Mouse (Mus musculus): ENCODE results near the gene Orm3. TPM values are rescaled to one million over a fixed set of nuclear protein-coding genes. Genes with fewer than 3 reads are reported as not detected.

Gene Orm3
- polyA plus RNA-seq, 1 experiment from 2014 or later = not detected

GRCm38 (mm10) chr4:63356981-63357570 is 1.1 kb downstream of the Orm3 start:
- Histone ChIP-seq H3K4me1 (replicated peaks; ENCODE audit: control insufficient read depth, insufficient read depth, low read length) (no peaks in the 10 kb centered on the region), H3K4me3 (replicated peaks; ENCODE audit: low read length) (no peak overlapping the region), H3K36me3 (replicated peaks; ENCODE audit: control insufficient read depth, insufficient read depth) (no peaks in the 10 kb centered on the region), H3K4me2 (replicated peaks) (no peak overlapping the region), H3K27me3 (ENCODE audit: control insufficient read depth, insufficient read depth, low read length) (no peaks in the 10 kb centered on the region), H3K9ac (no peak overlapping the region), H3K27ac (no peak overlapping the region), H3K9me3 (ENCODE audit: control insufficient read depth, low read length) (no peaks in the 10 kb centered on the region)
- DNase-seq (ENCODE audit: low spot score) (no peak), ATAC-seq (ENCODE audit: low FRiP score) (no peak)
- 71% methylated on average over 2 of the region's 2 CpGs for WGBS

- no peak overlapping the region for H3K4me2 ChIP-seq (replicated peaks)
- DNase-seq (ENCODE audit: low spot score) = no peak
- WGBS = 67% methylated on average over 6 of the region's 6 CpGs
- H3K9me3 ChIP-seq (ENCODE audit: control insufficient read depth, low read length) = no peaks in the 10 kb centered on the region
- H3K27me3 ChIP-seq (ENCODE audit: control insufficient read depth, insufficient read depth, low read length) = no peaks in the 10 kb centered on the region
- no peaks in the 10 kb centered on the region for H3K4me1 ChIP-seq (replicated peaks; ENCODE audit: control insufficient read depth, insufficient read depth, low read length)
- no peak overlapping the region for H3K9ac ChIP-seq
- ATAC-seq (ENCODE audit: low FRiP score) = no peak
- H3K27ac ChIP-seq = no peak overlapping the region
- no peaks in the 10 kb centered on the region for H3K36me3 ChIP-seq (replicated peaks; ENCODE audit: control insufficient read depth, insufficient read depth)
- no peak overlapping the region for H3K4me3 ChIP-seq (replicated peaks; ENCODE audit: low read length)
Measured at GRCm38 (mm10) chr4:63359861-63360260, 3.9 kb downstream of the Orm3 start.

- Histone ChIP-seq H3K4me3 (replicated peaks; ENCODE audit: low read length) (no peak within 1 kb of the TSS), H3K27me3 (ENCODE audit: control insufficient read depth, insufficient read depth, low read length) (no peaks in the 10 kb centered on the region), H3K27ac (no peak within 1 kb of the TSS), H3K4me2 (replicated peaks) (no peak within 1 kb of the TSS), H3K36me3 (replicated peaks; ENCODE audit: control insufficient read depth, insufficient read depth) (no peaks in the 10 kb centered on the region), H3K9ac (no peak within 1 kb of the TSS), H3K4me1 (replicated peaks; ENCODE audit: control insufficient read depth, insufficient read depth, low read length) (no peaks in the 10 kb centered on the region), H3K9me3 (ENCODE audit: control insufficient read depth, low read length) (no peaks in the 10 kb centered on the region)
- DNase-seq (ENCODE audit: low spot score) = no peak
- 88% methylated on average over 5 of the region's 5 CpGs for WGBS
- no peak for ATAC-seq (ENCODE audit: low FRiP score)
Measured at GRCm38 (mm10) chr4:63362150-63362549, 6.2 kb downstream of the Orm3 start, which contains the start of gene Orm2. Orm2 (plus strand) TSS chr4:63362449.

DNA sequence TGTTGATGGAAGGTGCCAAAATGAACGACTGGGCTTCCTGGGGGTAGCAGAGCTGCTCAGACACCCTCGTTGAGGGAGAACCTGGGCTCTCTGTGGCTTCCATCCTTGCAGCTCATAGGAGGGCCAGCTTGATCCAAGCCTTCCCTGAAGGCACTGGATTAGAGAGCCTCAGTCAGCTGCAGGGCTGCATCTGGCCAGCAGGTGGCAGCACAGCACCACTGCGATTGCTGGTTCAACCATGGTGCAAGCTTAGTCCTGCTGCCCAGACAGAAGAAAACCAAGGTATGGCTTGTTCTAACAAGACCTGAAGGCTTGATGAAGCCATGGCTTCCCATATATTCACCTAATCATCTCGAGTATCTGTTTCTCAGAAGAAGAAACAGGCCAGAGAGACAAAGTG is 12.6 kb downstream of the Orm3 start:
- H3K4me3 ChIP-seq (replicated peaks; ENCODE audit: low read length) = no peak overlapping the region
- no peaks in the 10 kb centered on the region for H3K4me1 ChIP-seq (replicated peaks; ENCODE audit: control insufficient read depth, insufficient read depth, low read length)
- H3K36me3 ChIP-seq (replicated peaks; ENCODE audit: control insufficient read depth, insufficient read depth) = peaks cover 20% of the 10 kb centered on the region
- ATAC-seq (ENCODE audit: low FRiP score) (peak; percentile 44; the same call in 1 of the 2 replicates), DNase-seq (ENCODE audit: low spot score) (peak; percentile 85)
- 9% methylated on average over 4 of the region's 4 CpGs for WGBS
- no peak overlapping the region for H3K4me2 ChIP-seq (replicated peaks)
- no peak overlapping the region for H3K27ac ChIP-seq
- H3K9ac ChIP-seq = no peak overlapping the region
- no peaks in the 10 kb centered on the region for H3K27me3 ChIP-seq (ENCODE audit: control insufficient read depth, insufficient read depth, low read length)
- no peaks in the 10 kb centered on the region for H3K9me3 ChIP-seq (ENCODE audit: control insufficient read depth, low read length)

DNA sequence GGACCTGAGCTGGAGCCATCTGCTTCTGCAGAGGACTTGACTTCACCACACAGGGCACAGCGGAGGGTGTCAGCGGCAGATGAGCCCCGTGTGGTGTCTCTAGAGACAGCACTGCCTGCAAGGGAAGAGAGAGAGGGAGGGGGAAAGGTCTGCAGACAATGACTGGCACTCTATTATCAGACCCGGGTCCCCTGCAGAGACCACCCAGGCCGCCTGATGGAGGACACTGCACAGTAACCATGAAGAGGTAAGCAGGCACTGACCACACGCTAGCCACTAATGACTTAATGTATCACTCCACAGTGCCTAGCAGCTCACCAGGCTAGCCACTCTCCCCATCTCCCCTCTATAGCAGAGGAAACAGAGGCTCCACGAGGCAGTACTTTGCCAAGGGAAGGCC is 14.9 kb downstream of the Orm3 start:
- no peak overlapping the region for H3K27ac ChIP-seq
- H3K36me3 ChIP-seq (replicated peaks; ENCODE audit: control insufficient read depth, insufficient read depth) = peaks cover 38% of the 10 kb centered on the region
- no peak overlapping the region for H3K9ac ChIP-seq
- no peaks in the 10 kb centered on the region for H3K9me3 ChIP-seq (ENCODE audit: control insufficient read depth, low read length)
- H3K4me3 ChIP-seq (replicated peaks; ENCODE audit: low read length) = no peak overlapping the region
- no peaks in the 10 kb centered on the region for H3K4me1 ChIP-seq (replicated peaks; ENCODE audit: control insufficient read depth, insufficient read depth, low read length)
- ATAC-seq (ENCODE audit: low FRiP score) (no peak), DNase-seq (ENCODE audit: low spot score) (no peak)
- no peak overlapping the region for H3K4me2 ChIP-seq (replicated peaks)
- no peaks in the 10 kb centered on the region for H3K27me3 ChIP-seq (ENCODE audit: control insufficient read depth, insufficient read depth, low read length)
- 25% methylated on average over 7 of the region's 7 CpGs for WGBS

DNA sequence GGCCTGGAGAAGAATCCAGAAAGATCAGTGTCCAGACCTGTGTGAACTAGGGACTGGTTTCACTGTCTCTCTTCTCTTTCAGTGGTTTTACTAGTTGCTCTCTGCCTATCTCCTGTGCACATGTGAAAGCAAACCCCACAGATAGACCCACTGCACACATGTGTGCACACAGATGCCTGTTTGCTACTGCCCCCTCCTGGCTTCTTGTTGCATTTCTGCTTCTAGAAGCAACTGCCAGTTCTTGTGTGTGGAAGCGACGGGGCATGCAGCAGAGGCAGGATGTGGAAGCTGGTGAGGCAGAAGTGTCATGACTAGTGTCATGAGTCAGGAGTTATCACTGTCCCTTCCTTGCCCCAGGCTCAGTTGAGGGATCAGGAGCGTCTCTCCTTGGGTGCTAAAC is 15.9 kb downstream of the Orm3 start:
- no peaks in the 10 kb centered on the region for H3K9me3 ChIP-seq (ENCODE audit: control insufficient read depth, low read length)
- H3K4me1 ChIP-seq (replicated peaks; ENCODE audit: control insufficient read depth, insufficient read depth, low read length) = no peaks in the 10 kb centered on the region
- 63% methylated on average over 3 of the region's 3 CpGs for WGBS
- no peak overlapping the region for H3K4me2 ChIP-seq (replicated peaks)
- no peaks in the 10 kb centered on the region for H3K27me3 ChIP-seq (ENCODE audit: control insufficient read depth, insufficient read depth, low read length)
- ATAC-seq (ENCODE audit: low FRiP score) = no peak
- H3K9ac ChIP-seq = no peak overlapping the region
- peak; percentile 49 for DNase-seq (ENCODE audit: low spot score)
- no peak overlapping the region for H3K27ac ChIP-seq
- peaks cover 38% of the 10 kb centered on the region for H3K36me3 ChIP-seq (replicated peaks; ENCODE audit: control insufficient read depth, insufficient read depth)
- H3K4me3 ChIP-seq (replicated peaks; ENCODE audit: low read length) = no peak overlapping the region

- WGBS = 94% methylated on average over 8 of the region's 8 CpGs
- no peak overlapping the region for H3K4me2 ChIP-seq (replicated peaks)
- no peak overlapping the region for H3K4me3 ChIP-seq (replicated peaks; ENCODE audit: low read length)
- H3K9ac ChIP-seq = no peak overlapping the region
- H3K9me3 ChIP-seq (ENCODE audit: control insufficient read depth, low read length) = no peaks in the 10 kb centered on the region
- H3K36me3 ChIP-seq (replicated peaks; ENCODE audit: control insufficient read depth, insufficient read depth) = peaks cover 41% of the 10 kb centered on the region
- no peak overlapping the region for H3K27ac ChIP-seq
- H3K4me1 ChIP-seq (replicated peaks; ENCODE audit: control insufficient read depth, insufficient read depth, low read length) = no peaks in the 10 kb centered on the region
- DNase-seq (ENCODE audit: low spot score) = no peak
- H3K27me3 ChIP-seq (ENCODE audit: control insufficient read depth, insufficient read depth, low read length) = no peaks in the 10 kb centered on the region
- no peak for ATAC-seq (ENCODE audit: low FRiP score)
Measured at GRCm38 (mm10) chr4:63373404-63373803, 17.4 kb downstream of the Orm3 start.

- 91% methylated on average over 11 of the region's 12 CpGs for WGBS
- Histone ChIP-seq H3K4me1 (replicated peaks; ENCODE audit: control insufficient read depth, insufficient read depth, low read length) (no peaks in the 10 kb centered on the region), H3K9me3 (ENCODE audit: control insufficient read depth, low read length) (no peaks in the 10 kb centered on the region), H3K36me3 (replicated peaks; ENCODE audit: control insufficient read depth, insufficient read depth) (peaks cover 50% of the 10 kb centered on the region), H3K27me3 (ENCODE audit: control insufficient read depth, insufficient read depth, low read length) (no peaks in the 10 kb centered on the region), H3K4me2 (replicated peaks) (no peak overlapping the region), H3K4me3 (replicated peaks; ENCODE audit: low read length) (no peak overlapping the region), H3K27ac (no peak overlapping the region), H3K9ac (no peak overlapping the region)
- no peak for DNase-seq (ENCODE audit: low spot score)
- no peak for ATAC-seq (ENCODE audit: low FRiP score)
Measured at GRCm38 (mm10) chr4:63374331-63374730, 18.4 kb downstream of the Orm3 start.

DNA sequence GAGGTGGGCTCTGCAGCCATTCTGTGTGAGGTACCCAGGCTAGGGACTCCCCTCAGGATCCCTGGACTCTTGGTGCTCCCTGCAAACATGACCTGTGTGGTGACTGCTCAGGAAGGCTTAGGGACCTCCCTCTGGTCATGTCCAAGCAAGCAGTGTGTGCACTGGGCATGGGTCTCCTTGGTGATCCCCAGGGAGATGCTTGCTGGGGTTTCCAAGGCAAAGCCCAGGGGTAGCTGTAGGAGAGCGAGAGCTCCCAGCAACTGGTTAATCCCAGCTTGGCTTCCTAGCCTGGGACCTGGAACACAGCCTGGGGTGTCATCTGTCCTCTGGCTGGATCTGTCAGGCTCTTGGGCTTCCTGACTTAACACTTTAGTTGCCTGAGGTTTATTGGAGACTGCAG is 19.4 kb downstream of the Orm3 start:
- Histone ChIP-seq H3K4me2 (replicated peaks) (no peak overlapping the region), H3K4me3 (replicated peaks; ENCODE audit: low read length) (no peak overlapping the region), H3K27me3 (ENCODE audit: control insufficient read depth, insufficient read depth, low read length) (no peaks in the 10 kb centered on the region), H3K27ac (no peak overlapping the region), H3K4me1 (replicated peaks; ENCODE audit: control insufficient read depth, insufficient read depth, low read length) (no peaks in the 10 kb centered on the region), H3K9me3 (ENCODE audit: control insufficient read depth, low read length) (no peaks in the 10 kb centered on the region), H3K9ac (no peak overlapping the region), H3K36me3 (replicated peaks; ENCODE audit: control insufficient read depth, insufficient read depth) (peaks cover 57% of the 10 kb centered on the region)
- ATAC-seq (ENCODE audit: low FRiP score) (peak; percentile 53), DNase-seq (ENCODE audit: low spot score) (no peak)
- 48% methylated on average over 1 of the region's 1 CpGs for WGBS

DNA sequence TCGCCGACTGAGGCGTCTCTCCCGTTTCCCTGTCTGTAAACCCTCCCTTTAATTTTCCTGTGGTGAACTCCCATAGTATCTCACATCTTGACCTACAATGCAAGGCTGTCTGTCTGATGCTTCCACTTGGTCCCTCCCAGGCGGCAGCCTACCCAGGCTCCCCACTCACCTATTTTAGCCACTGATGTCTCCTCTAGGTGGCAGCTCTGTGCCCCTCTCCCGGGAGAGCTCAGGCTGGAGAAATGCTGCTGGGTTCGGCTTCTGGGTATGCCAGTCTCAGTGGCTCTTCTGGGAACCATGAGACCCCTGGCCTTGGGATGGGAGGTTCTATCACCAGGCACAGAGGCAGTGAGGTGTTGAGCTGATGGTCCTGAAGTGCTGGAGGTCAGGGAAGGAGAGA is 21.5 kb downstream of the Orm3 start:
- 75% methylated on average over 7 of the region's 7 CpGs for WGBS
- Histone ChIP-seq H3K4me1 (replicated peaks; ENCODE audit: control insufficient read depth, insufficient read depth, low read length) (no peaks in the 10 kb centered on the region), H3K27me3 (ENCODE audit: control insufficient read depth, insufficient read depth, low read length) (no peaks in the 10 kb centered on the region), H3K9ac (no peak overlapping the region), H3K9me3 (ENCODE audit: control insufficient read depth, low read length) (no peaks in the 10 kb centered on the region), H3K27ac (no peak overlapping the region), H3K4me2 (replicated peaks) (no peak overlapping the region), H3K4me3 (replicated peaks; ENCODE audit: low read length) (no peak overlapping the region), H3K36me3 (replicated peaks; ENCODE audit: control insufficient read depth, insufficient read depth) (peaks cover 71% of the 10 kb centered on the region)
- ATAC-seq (ENCODE audit: low FRiP score) = no peak
- DNase-seq (ENCODE audit: low spot score) = no peak

Measured in hindbrain, embryonic 14.5 days (tissue).